Mouse (Mus musculus): ENCODE measurements around the gene Tbc1d5. TPM values are rescaled to one million over a fixed set of nuclear protein-coding genes. Genes with fewer than 3 reads are reported as not detected.

Gene Tbc1d5
- total RNA-seq (2021), result 10 to 100 TPM; 24.9 to 27.8 TPM

DNA sequence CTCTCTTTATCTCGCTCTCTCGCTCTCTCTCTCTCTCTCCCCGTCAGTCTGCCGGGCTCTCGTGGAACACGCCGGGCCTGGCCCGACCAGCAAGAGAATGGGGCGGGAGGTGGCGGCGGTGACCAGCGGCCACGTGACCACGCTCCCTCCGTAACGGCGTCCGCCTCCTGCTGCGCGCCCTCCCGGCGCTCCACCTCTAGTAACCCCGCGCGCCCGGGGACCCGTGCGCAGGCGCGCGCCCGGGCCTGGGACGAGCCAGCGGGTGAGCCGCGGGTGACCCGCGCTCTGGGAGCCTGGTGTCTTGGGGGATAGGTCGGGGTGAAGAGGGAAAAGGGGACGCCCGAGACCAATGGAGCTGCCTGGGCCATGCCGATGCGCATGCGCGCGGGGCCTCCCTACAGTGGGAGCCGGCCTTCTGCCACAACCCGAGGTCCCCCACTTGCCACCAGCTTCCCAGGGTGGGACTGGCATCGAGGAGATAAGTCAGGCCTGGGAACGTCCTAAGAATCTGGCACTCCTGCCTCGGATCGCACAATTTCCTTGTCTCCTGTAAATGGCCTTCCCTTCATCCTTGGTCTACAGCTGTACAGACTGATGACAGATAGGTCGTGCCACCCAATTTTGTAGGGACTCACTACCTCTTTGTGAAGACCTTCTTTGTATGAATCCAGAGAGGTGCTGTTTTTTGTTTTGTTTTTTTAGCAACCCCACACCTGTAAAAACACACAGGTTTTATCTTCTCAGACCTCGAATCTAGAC, at the start of gene Tbc1d5:
Gene Tbc1d5 (minus strand): TSS at position 158 of the 759 bp plus-strand sequence.
- DNase-seq, result peak; percentile 91 to 93

DNA sequence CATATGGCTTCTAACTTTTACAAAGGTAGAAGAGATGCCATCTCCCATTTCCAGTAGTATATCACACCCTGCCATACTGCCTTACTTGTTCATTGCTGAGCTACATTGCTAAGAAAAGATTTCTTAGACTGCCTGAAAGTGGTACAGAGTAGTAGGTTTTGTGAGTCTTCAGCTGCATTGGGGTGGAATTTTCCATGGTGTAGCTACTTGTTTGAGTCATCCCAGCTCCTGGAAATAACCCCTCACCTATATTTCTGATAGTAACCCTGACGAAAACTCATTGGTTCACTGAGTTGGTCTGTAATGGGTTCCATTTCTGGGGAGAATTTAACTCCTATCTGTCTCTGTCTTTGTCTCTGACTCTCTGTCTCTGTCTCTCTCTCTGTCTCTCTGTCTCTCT, 46.9 kb upstream of the Tbc1d5 start:
- no peak for DNase-seq

GRCm38 (mm10) chr17:51223152-51223551, 44.0 kb upstream of the Tbc1d5 start:
- no peak for DNase-seq

DNA sequence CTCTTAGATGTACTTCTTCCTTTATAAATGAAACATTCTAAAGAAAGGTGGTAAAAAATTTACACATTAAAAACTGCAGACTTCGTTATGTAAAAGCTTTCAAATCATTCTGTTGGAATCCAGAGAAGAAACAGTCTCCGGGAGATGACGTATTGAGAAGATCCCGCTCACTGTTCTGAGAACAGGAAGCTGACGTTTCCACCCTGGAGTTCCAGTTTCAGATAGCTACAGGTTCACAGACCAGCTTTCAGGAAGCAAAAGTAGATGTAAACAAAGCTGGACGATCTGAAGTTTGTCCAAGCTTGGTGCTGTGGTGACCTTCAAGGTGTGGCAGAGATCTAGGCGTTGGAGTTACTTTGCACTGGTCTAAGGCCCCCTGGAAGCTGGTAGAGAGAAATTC, 41.9 kb upstream of the Tbc1d5 start:
- no peak for DNase-seq

GRCm38 (mm10) chr17:51219897-51220296, 40.7 kb upstream of the Tbc1d5 start:
- DNase-seq, result no peak

DNA sequence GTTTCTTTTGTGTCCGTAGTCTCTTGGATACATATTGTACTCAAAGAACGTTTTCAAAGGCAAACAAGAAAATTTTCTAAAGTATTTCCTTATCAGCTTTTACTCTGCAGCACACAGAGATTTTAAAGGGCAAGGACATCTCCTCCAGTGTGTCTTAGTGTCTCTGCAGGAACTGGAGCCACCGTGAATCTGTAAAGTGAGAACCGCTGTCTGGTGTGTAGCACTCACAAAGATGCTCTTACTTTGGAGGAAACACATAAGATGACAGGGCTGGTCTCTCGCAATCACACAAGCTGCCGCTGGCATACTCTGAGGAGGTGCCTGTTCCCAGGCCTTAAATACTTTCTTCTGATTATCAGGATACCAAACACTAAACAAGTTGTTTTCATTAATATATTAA, 37.3 kb upstream of the Tbc1d5 start:
- no peak for DNase-seq

DNA sequence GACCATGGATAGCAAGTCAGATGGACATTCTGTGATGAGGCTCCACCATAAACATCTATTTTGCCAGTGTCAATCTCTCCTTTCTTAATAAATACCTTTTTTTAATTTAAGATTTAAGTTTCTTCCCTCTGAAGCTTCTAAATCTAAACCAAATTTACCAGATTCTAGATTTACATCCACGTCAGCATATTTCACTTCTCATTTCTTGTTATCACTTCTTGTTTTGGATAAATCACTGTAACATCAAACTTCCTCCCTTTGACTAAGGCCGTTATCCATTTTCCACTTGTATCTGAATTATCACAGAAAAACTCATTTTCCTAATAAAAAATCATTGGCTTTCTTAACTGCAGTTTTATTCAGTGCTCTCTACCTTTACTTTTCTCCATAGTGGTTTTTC, 30.4 kb upstream of the Tbc1d5 start:
- no peak for DNase-seq

DNA sequence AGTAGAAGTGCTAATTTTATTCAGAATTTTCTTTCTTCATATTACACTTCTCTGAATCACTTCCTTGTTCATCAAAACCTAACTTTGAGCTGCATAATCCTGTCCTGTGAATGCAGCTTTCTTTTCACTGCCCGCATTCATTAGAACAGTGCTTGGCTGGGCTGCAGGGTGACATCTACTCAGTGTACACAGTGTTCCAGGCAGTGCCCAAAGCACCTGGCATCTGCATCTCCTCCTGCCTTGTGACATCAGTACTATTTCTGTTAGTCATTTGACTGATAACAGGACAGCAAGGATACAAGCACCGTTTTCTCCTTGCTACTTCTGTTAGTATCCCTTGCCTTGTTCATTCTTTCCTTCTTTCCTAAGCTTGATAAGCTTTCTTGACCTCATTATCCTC, 25.5 kb upstream of the Tbc1d5 start:
- DNase-seq, result peak; percentile 20

DNA sequence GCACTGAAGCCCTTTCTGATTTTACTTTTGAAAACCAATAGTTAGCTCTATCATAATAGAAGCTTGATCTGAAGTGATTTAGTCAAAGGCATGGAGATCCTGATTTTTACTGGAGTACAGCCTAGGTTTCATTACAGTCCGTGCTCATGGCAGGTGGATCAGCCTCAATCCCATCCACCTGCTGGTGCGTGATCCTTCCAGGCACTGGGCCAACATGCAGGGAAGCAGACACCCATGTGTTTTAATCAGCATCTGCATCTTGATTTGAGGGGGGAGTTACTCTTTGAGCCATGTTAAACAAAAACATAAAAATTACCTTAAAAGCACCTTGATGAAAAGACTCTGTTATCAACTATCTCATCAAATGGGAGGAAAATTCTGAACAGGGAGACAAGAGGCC, 16.4 kb upstream of the Tbc1d5 start:
- no peak for DNase-seq

GRCm38 (mm10) chr17:51194787-51195186, 15.6 kb upstream of the Tbc1d5 start:
- no peak for DNase-seq

- no peak for DNase-seq
These were observed 12.2 kb upstream of the Tbc1d5 start for GRCm38 (mm10) chr17:51191381-51191780.

GRCm38 (mm10) chr17:51182715-51183114, 3.6 kb upstream of the Tbc1d5 start:
- no peak for DNase-seq

GRCm38 (mm10) chr17:51178491-51179194, 509 bp downstream of the Tbc1d5 start:
- DNase-seq, result peak; percentile 62 to 66

- no peak for DNase-seq
These were observed 1.2 kb downstream of the Tbc1d5 start for GRCm38 (mm10) chr17:51177923-51178322.

GRCm38 (mm10) chr17:51172332-51172731, 6.8 kb downstream of the Tbc1d5 start:
- DNase-seq, result no peak

GRCm38 (mm10) chr17:51171504-51171903, 7.6 kb downstream of the Tbc1d5 start:
- no peak for DNase-seq

DNA sequence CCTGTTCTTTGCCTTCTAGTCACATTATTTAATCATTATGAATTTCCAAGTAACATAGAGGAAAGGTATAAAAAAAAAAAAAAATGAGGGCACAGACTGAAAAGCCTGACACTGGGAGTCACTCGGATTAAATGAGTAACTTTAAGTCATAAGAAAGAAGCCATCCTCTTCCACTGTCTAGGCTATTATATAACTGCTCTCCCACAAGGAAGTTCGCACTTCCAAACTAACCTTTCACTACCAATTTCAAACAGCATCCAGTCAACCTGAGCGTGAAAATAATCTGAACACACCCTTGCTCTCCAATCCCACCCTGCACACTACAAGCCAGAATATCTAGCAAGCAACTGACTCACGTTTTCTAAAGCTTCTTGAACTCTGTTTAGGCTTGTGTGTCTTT, 9.2 kb downstream of the Tbc1d5 start:
- no peak for DNase-seq

GRCm38 (mm10) chr17:51162366-51162765, 16.8 kb downstream of the Tbc1d5 start:
- DNase-seq, result no peak

DNA sequence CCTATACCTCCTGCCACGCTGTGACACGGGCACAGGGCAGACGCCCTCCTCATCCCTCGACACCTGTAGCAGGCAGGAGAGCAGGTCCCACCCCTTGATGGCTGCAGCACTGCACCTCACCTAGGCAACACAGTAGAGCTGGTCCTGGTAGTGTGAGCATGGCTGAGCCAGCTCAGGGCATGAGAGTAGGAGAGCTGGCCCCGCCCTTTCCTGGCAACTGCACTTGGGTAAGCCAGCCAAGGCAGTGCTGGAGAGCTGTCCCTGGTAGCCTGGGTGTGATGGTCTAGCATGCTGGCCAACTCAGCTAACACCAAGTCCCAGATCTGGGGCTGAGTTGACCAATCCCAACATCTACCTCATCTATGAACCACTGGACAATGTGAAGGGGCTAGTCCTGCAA, 19.9 kb downstream of the Tbc1d5 start:
- no peak for DNase-seq

DNA sequence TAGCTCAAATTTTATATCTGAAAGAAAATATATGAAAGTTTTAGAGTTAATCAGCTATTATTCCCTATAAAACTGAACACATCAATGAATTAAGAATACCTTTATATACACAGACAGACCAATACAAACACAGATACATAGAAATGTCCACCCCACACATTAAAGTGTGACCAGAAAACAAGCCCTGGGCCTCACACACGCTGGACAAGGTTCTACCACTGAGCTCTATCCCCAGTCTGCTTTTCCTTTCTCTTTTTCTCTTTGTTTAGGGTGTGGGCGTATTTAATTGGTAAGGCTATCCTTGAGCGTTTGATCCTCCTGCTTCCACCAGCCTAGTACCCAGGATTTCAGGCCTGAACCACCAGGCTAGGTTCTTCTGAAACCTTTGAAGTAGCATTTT, 28.2 kb downstream of the Tbc1d5 start:
- DNase-seq, result no peak

GRCm38 (mm10) chr17:51144983-51145382, 34.2 kb downstream of the Tbc1d5 start:
- DNase-seq, result no peak

GRCm38 (mm10) chr17:51142095-51142494, 37.1 kb downstream of the Tbc1d5 start:
- DNase-seq, result no peak

- no peak for DNase-seq
These were observed 68.0 kb downstream of the Tbc1d5 start for GRCm38 (mm10) chr17:51111194-51111593.

GRCm38 (mm10) chr17:51104294-51104693, 74.9 kb downstream of the Tbc1d5 start:
- DNase-seq, result no peak

Data from layer of hippocampus, postnatal 36 days (tissue).